Mouse (Mus musculus) monocyte, adult 5-6 weeks (primary cell): ENCODE measurements around the gene Uba6. TPM values are rescaled to one million over a fixed set of nuclear protein-coding genes. Genes with fewer than 3 reads are reported as not detected.
A peak's percentile ranks its signal among the peaks of the same experiment; 100 is the strongest.

Source experiments
- ATAC-seq: fragments of 153-309, 156-312 bp; replicated peaks from 2 replicates; pipeline ENCODE4 v1.8.0; 2017; ENCODE audit warnings: mild to moderate bottlenecking; ENCODE audit not compliant: low TSS enrichment, insufficient number of reproducible peaks, severe bottlenecking, poor library complexity, low FRiP score
- total RNA-seq: library from RNA; stranded (forward); fragments of 200-1000, 200-491, 200-594 nt; gene quantifications from 3 replicates; pipeline ENCODE4 v1.2.3, GENCODE M21; 2017

Gene Uba6
- total RNA-seq = 18.7 to 22.7 TPM (median 21.5 TPM) in 3 replicates

GRCm38 (mm10) chr5:86172449-86173161, at the start of gene Uba6:
Uba6 (minus strand) TSS chr5:86172803.
- ATAC-seq = peak; percentile 99

DNA sequence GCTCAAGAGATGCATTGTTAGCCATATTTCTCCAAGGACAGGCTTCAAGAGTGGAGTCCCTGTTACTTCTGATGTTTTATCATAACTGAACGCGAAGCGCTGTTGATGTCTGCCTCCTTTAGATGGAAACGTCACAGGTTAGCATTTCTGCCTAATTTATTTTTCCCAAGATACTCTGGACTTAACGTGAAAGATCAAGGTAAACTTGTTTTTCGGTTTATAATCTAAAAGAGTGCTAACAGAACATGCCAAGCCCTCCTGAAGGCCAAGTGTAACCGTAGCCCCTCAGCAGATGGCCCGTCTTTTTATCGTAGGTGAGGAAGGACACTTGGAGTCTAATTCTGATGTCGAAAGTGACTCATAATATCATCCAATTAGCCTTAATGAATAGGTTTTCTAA, 25.2 kb upstream of the Uba6 start, which contains the start of gene Gnrhr:
Gene Gnrhr (minus strand): TSS at position 101 of the 400 bp plus-strand sequence.
- ATAC-seq = no peak

- ATAC-seq = no peak
Observed at GRCm38 (mm10) chr5:86191356-86191755, 18.8 kb upstream of the Uba6 start.

DNA sequence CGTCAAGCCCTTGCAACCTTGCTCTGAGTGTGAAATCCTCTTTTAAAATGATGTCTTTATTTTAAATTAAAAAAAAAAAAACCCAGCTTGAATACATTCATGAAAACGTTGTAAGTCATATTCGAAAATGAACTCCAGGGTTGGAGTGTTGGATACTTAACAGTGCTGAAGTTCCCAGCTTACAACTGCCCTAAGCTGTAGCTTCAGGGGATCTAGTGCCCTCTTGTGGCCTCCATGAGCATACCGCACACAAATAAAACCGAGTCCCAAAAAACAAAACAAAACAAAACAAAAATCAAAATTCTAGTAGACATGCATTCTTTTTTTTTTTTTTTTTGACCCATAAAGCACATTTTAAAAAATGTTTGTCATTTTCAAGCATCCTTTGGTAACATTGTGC, 18.2 kb upstream of the Uba6 start:
- 0 out of 2 replicates have a peak, but pooled peaks have one; percentile 62 for ATAC-seq

DNA sequence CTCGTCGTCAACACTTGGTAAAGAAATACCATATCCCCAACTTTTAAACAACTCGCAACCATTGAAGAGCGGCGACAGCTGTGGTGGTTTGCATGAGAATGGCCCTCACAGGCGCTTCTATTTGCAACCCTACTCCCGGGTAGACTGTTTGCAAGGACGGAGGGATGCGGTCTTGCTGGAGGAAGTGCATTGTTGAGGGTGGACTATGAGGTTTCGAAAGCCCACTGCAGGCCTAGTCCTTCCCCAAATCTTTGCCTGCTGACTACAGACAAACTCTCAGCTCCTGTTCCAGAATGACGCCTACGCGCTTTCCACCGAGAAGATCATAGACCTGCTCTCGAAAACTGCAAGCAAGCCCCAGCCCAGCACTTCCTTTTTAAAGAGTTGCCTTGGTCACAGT, 17.7 kb upstream of the Uba6 start:
- peak; percentile 34 for ATAC-seq

GRCm38 (mm10) chr5:86187441-86187840, 14.8 kb upstream of the Uba6 start:
- ATAC-seq = no peak

GRCm38 (mm10) chr5:86173778-86174177, 1.2 kb upstream of the Uba6 start:
- no peak for ATAC-seq

GRCm38 (mm10) chr5:86172088-86172448, 535 bp downstream of the Uba6 start:
- 0 out of 2 replicates have a peak, but pooled peaks have one; percentile 7 for ATAC-seq

DNA sequence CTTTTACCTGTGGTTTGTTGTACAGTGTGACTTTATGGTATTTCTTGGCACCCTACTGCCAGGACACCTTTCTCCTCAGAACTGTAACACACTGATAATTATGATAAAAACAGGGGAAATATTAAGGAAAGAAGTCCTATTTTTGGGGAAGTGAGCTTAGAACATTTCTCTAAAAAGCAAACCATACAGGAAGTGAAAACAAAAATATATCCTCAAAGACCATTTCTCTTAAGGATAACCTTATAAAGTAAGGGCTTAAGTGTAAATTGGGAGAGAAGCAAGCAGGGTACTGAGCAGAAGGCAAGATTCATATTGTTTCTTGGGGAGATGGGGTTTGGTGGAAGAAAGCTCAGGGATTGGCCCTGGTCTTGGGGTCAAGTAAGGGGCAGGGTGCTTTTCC, 42.8 kb downstream of the Uba6 start:
- no peak for ATAC-seq

DNA sequence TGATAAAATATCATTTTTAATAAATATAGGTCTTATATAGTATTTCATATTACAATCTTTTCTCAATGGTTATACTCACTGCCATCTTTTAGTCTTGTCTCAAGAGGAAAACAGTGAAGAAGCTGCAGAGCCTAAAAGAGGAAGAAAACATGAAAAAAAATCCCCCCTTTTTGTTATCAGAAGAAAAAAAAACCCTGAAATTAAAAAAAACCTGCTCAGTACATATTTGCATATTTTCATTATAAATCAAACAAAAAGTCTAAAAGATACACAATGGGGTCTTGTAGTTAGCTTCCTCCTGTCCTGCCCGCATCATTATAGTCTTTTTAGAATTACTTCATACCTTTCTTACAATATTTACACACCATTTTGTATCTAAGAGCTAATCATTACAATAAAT, 43.9 kb downstream of the Uba6 start:
- ATAC-seq = no peak

GRCm38 (mm10) chr5:86118457-86119094, 54.0 kb downstream of the Uba6 start:
- ATAC-seq = no peak

- no peak for ATAC-seq
Observed at GRCm38 (mm10) chr5:86113997-86114396, 58.6 kb downstream of the Uba6 start.

GRCm38 (mm10) chr5:86113037-86113436, 59.6 kb downstream of the Uba6 start:
- no peak for ATAC-seq

DNA sequence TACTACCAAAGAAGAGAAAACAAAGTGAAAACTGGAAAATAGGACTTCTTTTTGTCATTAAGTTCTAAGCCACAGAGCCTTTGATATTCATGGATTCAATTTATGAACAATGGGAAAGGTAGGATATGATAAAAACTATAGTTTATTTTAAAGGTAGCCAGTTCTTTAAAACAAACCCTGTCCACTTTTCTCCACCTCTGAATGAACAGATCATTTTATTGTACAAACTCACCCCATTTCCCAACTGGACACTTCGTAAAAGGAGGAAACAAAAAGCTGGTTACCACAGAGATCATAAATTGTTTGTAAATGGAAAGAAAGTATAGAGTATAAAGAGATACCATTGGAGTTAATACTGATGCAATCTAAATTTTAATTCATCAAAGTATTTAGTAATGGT, 61.5 kb downstream of the Uba6 start:
- no peak for ATAC-seq

GRCm38 (mm10) chr5:86106610-86107009, 66.0 kb downstream of the Uba6 start:
- no peak for ATAC-seq

DNA sequence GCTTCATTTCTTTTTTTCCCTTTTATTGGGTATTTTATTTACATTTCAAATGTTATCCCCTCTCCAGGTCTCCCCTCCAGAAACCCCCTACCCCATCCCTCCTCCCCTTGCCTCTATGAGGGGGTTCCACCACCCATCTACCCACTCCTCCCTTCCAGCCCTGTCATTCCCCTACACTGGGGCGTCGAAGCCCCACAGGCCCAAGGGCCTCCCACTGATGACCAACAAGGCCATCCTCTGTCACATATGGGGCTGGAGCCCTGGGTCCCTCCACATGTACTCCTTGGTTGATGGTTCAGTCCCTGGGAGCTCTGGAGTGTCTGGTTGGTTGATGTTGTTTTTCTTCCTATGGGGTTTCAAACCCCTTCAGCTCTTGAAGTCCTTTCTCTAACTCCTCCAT, 70.4 kb downstream of the Uba6 start:
- no peak for ATAC-seq

DNA sequence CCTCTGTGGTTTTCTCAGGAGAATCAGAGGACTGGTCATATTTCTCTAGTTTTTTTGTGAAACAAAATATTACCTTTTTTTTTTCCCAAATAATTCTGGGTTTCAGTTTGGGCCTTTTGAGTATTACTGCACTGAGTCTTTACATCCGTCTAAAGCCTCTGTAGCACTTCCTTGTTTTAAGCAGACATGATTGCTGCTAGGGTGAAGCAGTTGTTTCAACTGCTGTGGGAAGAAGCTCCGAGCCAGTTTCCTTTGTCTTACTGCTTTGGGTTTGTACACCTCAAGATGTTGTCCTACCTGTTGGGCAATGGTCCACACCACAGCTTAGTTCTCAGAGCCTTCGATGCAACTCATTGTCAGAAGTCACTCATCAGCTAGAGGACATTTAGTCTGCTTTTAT, 72.0 kb downstream of the Uba6 start:
- ATAC-seq = peak; percentile 36; the same call in 1 of the 2 replicates

DNA sequence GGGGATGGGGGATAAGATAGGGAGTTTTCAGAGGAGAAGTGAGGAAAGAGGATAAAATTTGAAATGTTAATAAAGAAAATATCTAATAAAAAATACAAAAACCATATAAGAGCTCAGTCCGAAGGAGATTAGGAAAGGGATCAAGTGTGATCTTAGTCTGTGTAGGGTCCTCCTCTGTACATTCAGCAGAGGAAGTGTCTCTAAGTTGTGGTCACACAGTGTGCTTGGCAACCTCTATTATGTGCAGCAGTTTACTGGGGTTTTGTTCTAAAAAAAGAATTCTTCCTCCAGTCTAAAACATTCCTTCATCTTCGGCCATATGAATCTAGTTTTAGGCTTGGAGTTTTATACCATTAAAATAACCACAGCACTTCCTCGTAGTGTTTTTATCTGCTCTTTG, 73.6 kb downstream of the Uba6 start:
- no peak for ATAC-seq

DNA sequence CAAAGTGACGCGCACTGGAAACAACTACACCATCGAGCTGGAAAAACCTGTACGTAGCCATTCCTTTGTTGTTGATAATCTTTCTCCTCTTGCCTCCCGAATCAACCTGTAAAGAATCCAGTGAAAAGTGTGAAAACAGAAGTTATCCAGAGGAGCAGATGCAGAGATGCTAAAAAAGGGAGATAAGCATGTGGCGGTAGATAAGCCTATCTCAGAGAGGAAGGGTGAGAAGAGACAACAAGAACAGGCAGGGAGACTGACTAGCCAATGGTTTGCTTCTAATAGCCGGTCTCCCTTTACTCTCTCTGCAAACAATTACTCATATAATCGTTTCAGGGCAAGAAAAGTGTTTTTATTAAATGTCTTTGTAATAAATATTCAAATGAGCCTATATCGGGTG, 77.8 kb downstream of the Uba6 start:
- ATAC-seq = no peak

- peak; percentile 82 for ATAC-seq
Observed at GRCm38 (mm10) chr5:86086751-86087150, 85.9 kb downstream of the Uba6 start.
